Mouse (Mus musculus) retina, postnatal 1 day (tissue): Measurements from ENCODE around the gene Gsg1l.
A peak's percentile ranks its signal among the peaks of the same experiment; 100 is the strongest.

Experiments
- DNase-seq: peaks from one replicate; pipeline ENCODE4 v3.0.0-alpha.2; 2012

Gsg1l gene

DNA sequence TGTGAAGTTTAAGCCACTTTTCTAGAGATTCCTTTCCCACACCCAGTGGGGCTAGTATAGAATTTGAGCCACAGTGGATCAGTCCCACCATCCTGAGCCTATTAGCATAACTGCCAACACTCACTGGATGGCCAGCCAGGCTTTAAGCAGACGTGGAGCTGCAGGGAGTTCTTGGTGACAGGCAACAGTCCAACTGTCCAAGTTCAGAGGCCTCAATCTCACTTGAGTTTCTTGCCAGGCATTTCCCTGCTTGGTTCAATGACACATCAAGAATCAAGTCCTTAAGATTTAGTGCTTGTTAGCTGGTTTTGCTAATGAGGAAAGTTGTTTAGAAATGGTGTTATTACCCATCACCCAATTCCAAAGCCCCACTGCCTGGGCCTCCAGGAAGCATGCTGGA, 236.6 kb downstream of the Gsg1l start:
- no peak for DNase-seq

DNA sequence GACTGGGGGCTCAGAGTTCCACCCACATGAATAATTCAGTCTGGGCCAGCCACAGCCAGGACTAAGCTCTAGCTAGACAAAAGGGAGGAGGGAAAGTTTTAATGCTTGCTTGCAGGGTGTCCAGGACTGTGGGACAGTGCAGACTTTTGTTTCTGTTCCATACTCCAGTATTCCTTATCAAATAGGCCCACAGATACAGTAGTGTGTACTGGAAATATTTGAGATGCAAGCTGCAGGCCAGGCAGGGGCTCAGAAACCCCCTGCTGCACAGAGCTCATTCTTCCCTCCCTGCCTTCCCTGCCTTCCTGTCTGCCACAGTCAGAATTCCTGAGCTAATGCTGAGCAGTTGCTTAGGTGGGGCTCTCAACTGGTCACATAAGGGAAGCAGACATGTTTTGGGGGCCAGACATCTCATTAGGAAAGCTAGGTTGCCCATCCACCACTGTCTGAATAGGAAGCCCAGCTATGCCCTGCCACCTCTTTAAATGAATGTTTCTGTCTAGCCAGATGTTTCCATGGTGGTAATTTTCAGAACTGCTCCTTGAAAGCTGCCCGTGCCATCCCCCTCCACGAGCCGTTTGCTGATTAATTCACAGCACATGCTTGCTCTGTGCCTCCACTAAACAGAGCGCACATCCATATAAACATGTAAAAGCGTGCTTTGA, 244.0 kb downstream of the Gsg1l start:
- DNase-seq = no peak

DNA sequence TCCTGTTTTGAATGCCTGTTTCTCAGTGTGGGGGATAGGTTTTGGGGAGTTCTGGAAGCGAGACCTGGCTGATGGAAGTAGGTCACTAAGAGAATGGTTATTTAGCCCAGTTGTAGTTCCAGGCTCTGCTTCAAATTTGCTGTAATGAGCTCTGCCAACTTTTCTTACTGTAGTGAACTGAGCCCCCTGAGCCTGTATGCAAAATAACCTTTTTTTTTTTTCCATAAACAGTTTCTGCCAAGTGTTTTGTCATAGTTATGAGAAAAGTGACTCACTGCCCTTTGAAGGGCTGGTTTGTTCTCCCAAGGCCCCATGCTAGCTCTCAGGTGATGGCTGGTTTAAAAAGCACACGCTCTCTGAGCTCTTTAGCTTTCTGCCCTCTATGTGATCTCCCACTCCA, 248.7 kb downstream of the Gsg1l start:
- DNase-seq = no peak

DNA sequence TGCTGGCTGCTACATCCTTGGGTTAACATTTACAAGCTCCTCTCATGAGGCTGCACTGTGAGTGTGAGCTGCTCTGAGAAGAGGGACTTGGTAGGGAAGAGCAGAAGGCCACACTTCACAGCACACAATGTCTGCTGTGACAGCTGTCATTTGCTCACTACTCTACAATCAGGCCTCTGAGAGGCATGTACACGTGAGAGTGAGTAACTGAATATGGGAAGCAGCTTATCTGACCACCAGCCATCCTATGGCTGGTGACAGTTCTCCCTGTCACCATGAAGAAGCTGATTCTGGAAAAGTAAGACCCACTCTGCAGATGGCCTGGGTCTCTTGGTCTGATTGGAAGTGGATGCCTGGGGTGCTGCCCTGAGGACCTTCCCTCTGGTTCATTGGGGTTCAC, 249.4 kb downstream of the Gsg1l start:
- no peak for DNase-seq

DNA sequence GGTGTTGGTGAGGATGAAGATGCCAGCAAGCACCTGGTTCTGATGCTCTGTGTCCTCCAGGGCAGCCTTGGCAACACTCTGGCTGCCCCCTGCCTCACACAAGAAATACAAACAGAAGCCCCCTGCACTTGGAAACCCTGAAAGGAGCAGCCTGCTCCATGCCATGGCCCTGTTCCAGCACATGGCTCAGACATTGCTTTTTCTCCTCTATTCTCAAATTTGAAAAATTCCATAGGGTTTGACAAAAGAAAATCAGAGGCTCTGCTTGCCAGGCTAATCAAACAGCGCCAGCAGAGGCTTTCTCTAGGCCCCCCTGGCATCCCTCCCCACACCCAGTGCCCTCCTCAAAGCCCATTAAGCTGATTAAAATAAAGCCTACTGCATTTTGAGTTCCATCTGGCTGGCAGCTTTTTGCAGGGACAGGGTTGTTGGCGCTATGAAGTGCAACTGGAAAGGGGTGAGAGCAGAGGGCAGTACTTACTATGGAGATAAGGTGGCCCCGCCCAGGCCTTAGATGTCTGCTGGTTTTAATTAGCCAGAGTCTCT, 253.0 kb downstream of the Gsg1l start:
- DNase-seq = peak; percentile 82

DNA sequence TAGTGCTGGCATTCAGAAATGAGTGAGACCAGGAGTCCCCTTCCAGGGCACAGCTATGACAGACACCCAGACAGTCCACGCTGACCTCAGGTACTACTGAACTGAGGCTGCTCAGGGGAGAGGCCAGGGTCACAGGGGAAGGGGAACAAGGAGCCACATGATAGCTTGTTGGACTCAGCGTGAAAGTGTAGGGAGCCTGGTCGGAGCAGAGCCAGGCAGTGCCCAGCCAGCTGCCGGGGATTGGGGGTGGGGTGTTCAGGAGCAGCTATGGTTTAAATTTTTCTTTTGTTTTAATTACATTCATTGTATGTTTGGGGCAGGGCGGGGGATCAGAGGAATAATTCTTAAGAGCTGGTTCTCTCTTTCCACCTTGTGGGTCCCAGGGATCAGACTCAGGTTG, 253.7 kb downstream of the Gsg1l start:
- DNase-seq = no peak
